Mouse (Mus musculus) thymus, adult 2 months (tissue): ENCODE results near the gene Sik3. TPM values are rescaled to one million over a fixed set of nuclear protein-coding genes. Genes with fewer than 3 reads are reported as not detected.

Source experiments
- DNase-seq: peaks from one replicate; pipeline ENCODE4 v3.0.0; 2021
- H3K27ac ChIP-seq: fragments of 200-500 bp; 2 replicates; pipeline ENCODE4 v1.5.1; 2012; ENCODE audit warnings: low read length, control low read depth; ENCODE audit not compliant: control insufficient read depth, insufficient read depth
- H3K27me3 ChIP-seq: fragments of 200-500 bp; 2 replicates; pipeline ENCODE4 v1.6.1; 2012; ENCODE audit warnings: mild to moderate bottlenecking, low read length, moderate library complexity, mixed read lengths; ENCODE audit not compliant: control insufficient read depth, insufficient read depth
- H3K36me3 ChIP-seq: fragments of 200-500 bp; 2 replicates; pipeline ENCODE4 v1.6.1; 2012; ENCODE audit warnings: mild to moderate bottlenecking, low read length, moderate library complexity; ENCODE audit not compliant: control insufficient read depth, insufficient read depth
- H3K4me1 ChIP-seq: fragments of 200-500 bp; replicated peaks from 2 replicates; pipeline ENCODE4 v1.6.1; 2012; ENCODE audit warnings: low read length; ENCODE audit not compliant: control insufficient read depth, insufficient read depth
- H3K4me3 ChIP-seq: fragments of 200-500 bp; 2 replicates; pipeline ENCODE4 v1.5.1; 2012; ENCODE audit warnings: mild to moderate bottlenecking, low read length, control low read depth, moderate library complexity; ENCODE audit not compliant: control insufficient read depth, insufficient read depth
- CTCF ChIP-seq: fragments of 200-500 bp; IDR thresholded peaks from 2 replicates; pipeline ENCODE4 v1.5.1; 2012; ENCODE audit warnings: mild to moderate bottlenecking, control low read depth, low read length, moderate library complexity, borderline replicate concordance; ENCODE audit not compliant: control insufficient read depth, poor library complexity, insufficient read depth; ENCODE audit errors: extremely low read depth
- POLR2A ChIP-seq: fragments of 200-500 bp; IDR thresholded peaks from 2 replicates; pipeline ENCODE4 v1.6.1; 2012; ENCODE audit warnings: mild to moderate bottlenecking, low read length, control low read depth, moderate library complexity; ENCODE audit not compliant: control insufficient read depth, poor library complexity, insufficient read depth; ENCODE audit errors: extremely low read depth
- WGBS: fragments of 180-500 bp; shearing (Covaris S2); methylation state at CpG from one replicate; pipeline ENCODE4 v1.1.7; 2018; 5-methylcytosine and 5-hydroxymethylcytosine counted together
- polyA plus RNA-seq: library from polyadenylated mRNA; depleted of rRNA; stranded (reverse); fragments of >200 nt; gene quantifications from 2 replicates; pipeline ENCODE4 v1.2.3, GENCODE M21; 2012

The Sik3 gene
- polyA plus RNA-seq, 1 experiment, result 29.4 TPM

DNA sequence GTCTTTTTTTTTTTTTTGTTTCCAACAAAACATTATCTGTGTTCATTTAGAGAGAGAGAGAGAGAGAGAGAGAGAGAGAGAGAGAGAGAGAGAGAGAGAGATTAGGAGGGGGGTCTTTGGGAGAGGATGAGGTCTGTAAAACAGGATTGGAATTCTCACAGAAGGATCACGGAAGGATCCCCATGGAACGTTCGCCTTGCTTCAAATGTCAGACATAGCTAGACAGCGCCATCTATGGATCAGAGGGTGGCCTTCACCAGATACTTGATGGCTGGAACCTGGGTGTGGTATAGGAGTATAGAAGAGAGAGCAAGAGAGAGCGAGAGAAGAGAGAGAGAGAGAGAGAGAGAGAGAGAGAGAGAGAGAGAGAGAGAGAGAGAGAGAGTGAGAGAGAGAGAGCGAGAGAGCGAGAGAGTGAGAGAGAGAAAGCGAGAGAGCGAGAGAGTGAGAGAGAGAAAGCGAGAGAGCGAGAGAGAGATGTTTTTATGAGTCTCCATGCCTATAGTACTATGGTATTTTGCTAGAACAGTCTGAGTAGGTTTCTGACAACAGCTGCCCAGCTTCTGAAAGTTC lies 234.2 kb downstream of the Sik3 start:
- Histone ChIP-seq H3K27me3 (no peaks in the 10 kb centered on the region), H3K4me1 (no peaks in the 10 kb centered on the region), H3K4me3 (no peak overlapping the region), H3K36me3 (no peaks in the 10 kb centered on the region), H3K27ac (no peak overlapping the region)
- TF ChIP-seq CTCF, result no peak
- no peak for TF ChIP-seq POLR2A
- 34% methylated on average over 11 of the region's 11 CpGs for WGBS
- DNase-seq, result peak; percentile 46

DNA sequence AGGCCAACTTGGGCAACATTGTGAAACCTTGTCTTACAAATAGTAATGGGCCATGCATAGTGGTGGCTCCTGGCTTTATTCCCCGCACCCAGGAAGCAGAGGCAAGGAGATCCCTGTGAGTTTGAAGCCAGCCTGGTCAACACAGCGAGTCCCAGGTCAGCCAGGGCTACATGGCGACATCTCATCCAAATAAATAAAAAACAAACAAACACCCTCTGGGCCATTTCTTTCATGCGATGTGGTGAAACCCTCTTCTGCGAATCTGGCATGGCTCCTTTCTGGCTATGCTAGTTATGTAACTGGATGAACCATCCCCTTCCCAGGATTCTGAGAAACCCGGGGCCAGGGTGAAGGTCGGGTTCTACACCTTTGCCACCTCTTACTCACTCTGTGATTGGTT lies 243.6 kb downstream of the Sik3 start:
- Histone ChIP-seq H3K36me3 (no peaks in the 10 kb centered on the region), H3K4me3 (no peak overlapping the region), H3K27ac (no peak overlapping the region), H3K27me3 (no peaks in the 10 kb centered on the region), H3K4me1 (no peaks in the 10 kb centered on the region)
- WGBS, result 95% methylated on average over 7 of the region's 7 CpGs
- no peak for DNase-seq
- TF ChIP-seq POLR2A (no peak), CTCF (no peak)

DNA sequence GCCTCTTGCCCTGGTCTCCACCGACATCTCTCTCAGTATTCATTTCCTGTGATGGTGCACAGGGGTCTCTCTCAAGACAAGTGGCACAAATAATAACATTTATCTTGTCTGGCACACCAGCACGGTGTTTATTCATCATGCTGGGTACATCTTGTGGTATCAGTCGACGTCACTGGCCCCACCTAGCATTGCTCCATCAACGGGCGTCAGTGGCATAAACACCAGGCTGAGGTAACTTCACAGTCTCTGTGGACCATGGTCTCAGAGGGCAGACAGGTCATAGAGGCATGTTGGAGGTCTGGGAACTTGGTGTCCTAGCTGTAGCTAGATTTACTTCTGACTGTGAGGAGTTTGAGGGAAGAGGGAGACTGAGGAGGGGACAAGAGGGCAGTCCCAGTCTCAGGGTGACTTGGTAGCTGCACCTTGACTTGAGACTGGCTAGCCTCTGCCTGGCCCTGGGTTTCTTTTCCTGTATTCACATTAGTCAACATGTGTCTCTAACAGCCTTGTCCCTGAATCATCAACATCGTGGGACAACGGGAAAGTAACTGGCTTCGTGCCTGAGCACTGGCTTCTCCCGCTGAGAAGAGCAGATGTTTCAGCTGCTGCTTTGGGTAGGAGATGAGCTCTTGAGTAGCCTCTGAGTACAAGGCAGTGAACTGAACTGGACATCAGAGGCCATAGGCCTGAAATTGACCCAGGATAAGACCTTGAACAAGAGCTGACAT lies 244.2 kb downstream of the Sik3 start:
- Histone ChIP-seq H3K27ac (no peak overlapping the region), H3K4me3 (no peak overlapping the region), H3K4me1 (no peaks in the 10 kb centered on the region), H3K27me3 (no peaks in the 10 kb centered on the region), H3K36me3 (no peaks in the 10 kb centered on the region)
- WGBS, result 94% methylated on average over 10 of the region's 10 CpGs
- TF ChIP-seq POLR2A (no peak), CTCF (no peak)
- DNase-seq, result no peak

DNA sequence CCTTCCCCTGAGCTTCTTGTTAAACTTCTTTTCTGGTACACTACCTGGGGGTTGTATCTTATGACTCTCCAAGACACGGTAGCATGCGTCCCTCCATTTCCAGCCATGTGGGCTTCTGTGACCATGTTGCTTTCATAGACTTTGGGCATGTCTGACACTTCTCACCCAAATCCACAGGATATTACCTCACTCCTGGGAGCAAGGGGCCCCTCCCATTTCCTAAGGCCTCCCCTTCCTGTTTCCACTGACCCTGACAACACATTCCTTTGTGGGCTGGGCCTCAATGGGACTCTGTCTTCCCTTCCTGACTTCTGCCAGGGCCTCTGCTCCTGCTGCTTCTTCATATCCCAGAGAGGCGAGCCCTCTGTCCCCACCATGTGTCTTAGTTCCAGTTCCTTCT lies 244.9 kb downstream of the Sik3 start:
- Histone ChIP-seq H3K27me3 (no peaks in the 10 kb centered on the region), H3K36me3 (no peaks in the 10 kb centered on the region), H3K4me3 (no peak overlapping the region), H3K27ac (no peak overlapping the region), H3K4me1 (no peaks in the 10 kb centered on the region)
- 92% methylated on average over 3 of the region's 3 CpGs for WGBS
- no peak for DNase-seq
- TF ChIP-seq POLR2A (no peak), CTCF (no peak)

DNA sequence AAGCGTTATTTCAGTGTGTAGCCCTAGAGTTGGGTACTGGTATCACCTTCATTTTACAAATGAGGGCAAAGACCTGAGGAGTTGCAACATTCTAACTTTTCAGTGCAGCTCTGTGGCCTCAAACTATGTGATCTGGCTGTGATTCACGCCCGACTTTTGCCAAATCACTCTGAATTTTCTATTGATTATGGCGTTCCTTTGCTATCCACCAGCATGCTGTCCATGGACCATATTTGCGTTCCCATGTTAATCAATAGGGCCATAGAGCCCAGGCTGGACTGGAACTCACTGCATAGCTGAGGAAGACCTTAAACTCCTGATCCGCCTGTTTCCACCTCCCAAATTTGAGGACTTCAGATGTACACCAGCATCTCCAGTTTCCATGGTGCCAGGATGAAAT lies 246.5 kb downstream of the Sik3 start:
- H3K4me1 ChIP-seq, result no peaks in the 10 kb centered on the region
- no peaks in the 10 kb centered on the region for H3K27me3 ChIP-seq
- no peak overlapping the region for H3K27ac ChIP-seq
- no peaks in the 10 kb centered on the region for H3K36me3 ChIP-seq
- no peak for DNase-seq
- TF ChIP-seq POLR2A, result no peak
- TF ChIP-seq CTCF, result no peak
- no peak overlapping the region for H3K4me3 ChIP-seq
- 94% methylated on average over 6 of the region's 6 CpGs for WGBS

DNA sequence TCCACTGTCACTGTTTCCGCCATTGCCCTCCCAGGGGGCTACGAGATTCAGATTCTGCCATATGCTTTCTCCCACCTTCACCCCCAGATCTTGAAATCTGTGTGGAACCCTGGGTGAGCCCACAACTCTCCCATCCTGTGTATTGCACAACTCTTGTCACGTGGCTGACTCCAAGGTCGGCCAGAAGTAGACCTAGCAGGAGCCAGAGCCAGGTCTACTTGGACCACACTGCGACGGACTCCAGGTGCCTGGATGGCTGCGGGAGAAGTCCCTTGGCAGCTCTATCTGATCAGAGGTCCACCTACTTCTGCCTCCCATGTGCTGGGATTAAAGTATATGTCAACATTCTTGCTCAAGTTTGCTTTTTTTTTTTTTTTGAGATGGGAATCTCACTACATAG lies 248.5 kb downstream of the Sik3 start:
- Histone ChIP-seq H3K4me1 (no peaks in the 10 kb centered on the region), H3K27ac (no peak overlapping the region), H3K27me3 (no peaks in the 10 kb centered on the region), H3K4me3 (no peak overlapping the region), H3K36me3 (no peaks in the 10 kb centered on the region)
- no peak for DNase-seq
- TF ChIP-seq CTCF (no peak), POLR2A (no peak)
- 88% methylated on average over 7 of the region's 7 CpGs for WGBS

DNA sequence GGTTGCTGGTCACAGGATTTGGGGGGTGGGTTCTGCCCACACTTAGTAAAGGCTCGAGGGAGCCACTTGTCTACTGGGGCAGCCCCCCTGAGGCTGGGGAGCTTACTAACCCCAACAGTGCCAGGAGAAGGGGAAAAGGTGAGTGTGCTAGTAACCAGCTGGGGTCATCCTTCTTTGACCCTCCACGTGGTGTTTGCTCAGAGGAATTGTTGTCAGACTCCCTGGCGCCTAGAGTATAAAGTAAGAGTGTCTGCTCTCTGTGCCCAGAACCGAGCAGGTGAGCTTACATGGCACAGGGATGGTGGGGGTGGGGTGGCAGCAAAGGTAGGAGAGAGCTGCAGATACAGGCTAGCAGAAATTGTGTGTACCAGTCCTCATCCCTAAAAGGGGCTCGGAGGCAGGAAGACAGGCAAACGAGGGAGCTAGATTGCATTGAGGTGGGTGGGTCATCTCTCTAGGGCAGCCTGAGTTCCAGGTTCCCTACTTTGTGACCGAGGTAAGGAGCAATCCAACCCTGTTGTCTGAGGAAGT lies 255.8 kb downstream of the Sik3 start, which contains the start of gene Apoa5:
Gene Apoa5, plus strand, starts transcription at position 291 of the 531 bp plus-strand sequence.
- DNase-seq, result no peak
- no peaks in the 10 kb centered on the region for H3K36me3 ChIP-seq
- no peak within 1 kb of the TSS for H3K4me3 ChIP-seq
- peaks cover 3% of the 10 kb centered on the region for H3K4me1 ChIP-seq
- H3K27ac ChIP-seq, result no peak within 1 kb of the TSS
- 66% methylated on average over 7 of the region's 7 CpGs for WGBS
- no peak for TF ChIP-seq POLR2A
- H3K27me3 ChIP-seq, result no peaks in the 10 kb centered on the region; the same call in 1 of the 2 replicates
